Mouse (Mus musculus) intestine, embryonic 16.5 days (tissue): ENCODE data around the gene Rnd1. TPM values are rescaled to one million over a fixed set of nuclear protein-coding genes. Genes with fewer than 3 reads are reported as not detected.

Source experiments
- ATAC-seq: fragments of 200-750 bp; cut with Nextera tagmentation; 2 replicates; pipeline ENCODE4 v1.8.0; 2017; ENCODE audit warnings: moderate TSS enrichment, moderate library complexity
- H3K27ac ChIP-seq: fragments of 300-500 bp; sonication (generic); 2 replicates; pipeline ENCODE4 v1.5.1; 2014; ENCODE audit warnings: mild to moderate bottlenecking, low read length
- H3K27me3 ChIP-seq: fragments of 300-500 bp; sonication (generic); replicated peaks from 2 replicates; pipeline ENCODE4 v1.6.1; 2014; ENCODE audit warnings: low read length, control low read depth, mixed read lengths; ENCODE audit not compliant: control insufficient read depth, insufficient read depth
- H3K36me3 ChIP-seq: fragments of 300-500 bp; sonication (generic); 2 replicates; pipeline ENCODE4 v1.6.1; 2014; ENCODE audit warnings: low read length, control low read depth; ENCODE audit not compliant: control insufficient read depth, insufficient read depth
- H3K4me1 ChIP-seq: fragments of 300-500 bp; sonication (generic); 2 replicates; pipeline ENCODE4 v1.6.1; 2014; ENCODE audit warnings: low read length, control low read depth, mixed read lengths; ENCODE audit not compliant: control insufficient read depth, insufficient read depth
- H3K4me2 ChIP-seq: fragments of 300-500 bp; sonication (generic); 2 replicates; pipeline ENCODE4 v1.6.1; 2014; ENCODE audit warnings: low read depth, low read length, control low read depth
- H3K4me3 ChIP-seq: fragments of 300-500 bp; sonication (generic); 2 replicates; pipeline ENCODE4 v1.5.1; 2014; ENCODE audit warnings: mild to moderate bottlenecking, low read length
- H3K9ac ChIP-seq: fragments of 300-500 bp; sonication (generic); 2 replicates; pipeline ENCODE4 v1.6.1; 2014; ENCODE audit warnings: low read depth, low read length
- H3K9me3 ChIP-seq: fragments of 300-500 bp; sonication (generic); 2 replicates; pipeline ENCODE4 v1.6.1; 2016; ENCODE audit warnings: low read length, control low read depth; ENCODE audit not compliant: control insufficient read depth
- WGBS: fragments of 180-500 bp; shearing (Covaris S2); extraction: QIAGEN DNeasy Blood & Tissue Kit; methylation state at CpG from one replicate; pipeline ENCODE4 v1.1.7; 2014; 5-methylcytosine and 5-hydroxymethylcytosine counted together
- polyA plus RNA-seq: library from polyadenylated mRNA; unstranded; fragments of >200 nt; fragmentation: Nextera tagmentation; extraction: Ambion mirVana; gene quantifications from 2 replicates; pipeline ENCODE4 v1.2.1, GENCODE M21; 2015

The Rnd1 gene
- 0.95 and 1.1 TPM in 2 replicates for polyA plus RNA-seq

DNA sequence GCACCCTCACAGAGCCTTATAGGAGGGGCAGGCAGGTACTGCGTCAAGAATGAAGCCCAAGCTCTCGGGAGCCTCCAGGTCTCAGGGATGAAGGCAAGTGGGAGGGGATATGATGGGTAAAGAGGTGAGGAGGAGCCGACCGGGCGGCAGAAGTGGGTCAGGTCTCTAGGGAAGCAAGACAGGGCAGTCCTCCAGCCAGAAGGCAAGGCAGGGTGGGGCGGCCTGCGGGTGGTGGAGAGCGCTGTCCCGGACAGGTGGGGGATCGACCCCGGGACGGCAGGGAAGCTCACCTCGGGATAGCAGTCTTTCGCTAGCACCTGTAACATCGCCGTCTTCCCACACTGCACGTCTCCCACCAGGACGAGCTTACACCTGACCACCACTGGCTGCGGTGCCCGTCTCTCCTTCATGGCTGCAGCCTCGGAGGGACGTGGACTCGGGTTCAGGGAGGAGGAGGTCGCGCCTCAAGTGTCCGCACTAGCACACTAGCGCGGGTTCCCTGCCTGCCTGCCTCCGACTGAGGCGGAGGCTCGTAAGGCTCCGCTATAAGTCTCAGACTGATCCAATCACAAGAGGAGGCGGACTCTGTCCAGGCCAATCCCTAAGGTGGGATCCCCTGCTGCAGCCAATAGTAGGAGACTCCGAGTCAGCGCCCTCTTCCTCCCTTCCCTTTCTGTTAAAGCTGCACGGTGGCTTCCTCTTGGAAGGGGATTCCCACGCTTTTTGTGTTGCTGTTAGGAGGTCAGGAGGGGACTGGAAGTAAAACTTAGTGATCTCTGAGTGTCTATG is at the start of gene Rnd1:
Rnd1 (minus strand) TSS at position 522 of the 789 bp plus-strand sequence.
- peak within 1 kb of the TSS; percentile 47 for H3K4me3 ChIP-seq
- H3K9me3 ChIP-seq = no peaks in the 10 kb centered on the region
- H3K9ac ChIP-seq = peak within 1 kb of the TSS; percentile 46
- H3K27me3 ChIP-seq = peaks cover 28% of the 10 kb centered on the region
- peak; percentile 99 for ATAC-seq
- peaks cover 13% of the 10 kb centered on the region for H3K4me1 ChIP-seq
- WGBS = 0% methylated on average over 37 of the region's 37 CpGs
- peak within 1 kb of the TSS; percentile 90 for H3K4me2 ChIP-seq
- H3K36me3 ChIP-seq = no peaks in the 10 kb centered on the region
- no peak within 1 kb of the TSS for H3K27ac ChIP-seq

DNA sequence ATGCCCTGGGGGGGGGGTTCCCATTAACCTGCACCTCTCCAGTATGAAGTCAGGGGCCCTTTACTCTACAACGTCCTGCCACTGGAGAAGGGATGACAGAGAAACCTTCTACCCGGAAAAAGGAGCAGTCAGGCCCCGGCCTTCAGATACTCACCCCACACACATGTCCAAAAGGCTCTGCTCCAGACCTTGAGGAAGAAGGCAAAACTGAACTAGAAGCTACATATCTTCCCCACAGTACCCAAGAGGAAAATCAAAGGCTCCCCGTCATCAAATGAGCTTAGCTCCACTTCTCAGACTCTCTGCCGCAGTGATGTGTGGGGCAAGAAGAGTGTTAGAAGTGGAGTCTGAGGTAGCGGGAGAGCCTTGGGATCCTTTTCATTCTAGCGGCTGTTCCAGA is 49.5 kb upstream of the Rnd1 start:
- H3K27ac ChIP-seq = no peak overlapping the region
- H3K9ac ChIP-seq = peak overlapping the region; percentile 78
- H3K36me3 ChIP-seq = no peaks in the 10 kb centered on the region
- H3K4me2 ChIP-seq = peak overlapping the region; percentile 99
- peaks cover 15% of the 10 kb centered on the region; the same call in 1 of the 2 replicates for H3K4me1 ChIP-seq
- H3K27me3 ChIP-seq = no peaks in the 10 kb centered on the region
- no peaks in the 10 kb centered on the region for H3K9me3 ChIP-seq
- WGBS = 48% methylated on average over 7 of the region's 7 CpGs
- ATAC-seq = no peak
- peak overlapping the region; percentile 67 for H3K4me3 ChIP-seq

DNA sequence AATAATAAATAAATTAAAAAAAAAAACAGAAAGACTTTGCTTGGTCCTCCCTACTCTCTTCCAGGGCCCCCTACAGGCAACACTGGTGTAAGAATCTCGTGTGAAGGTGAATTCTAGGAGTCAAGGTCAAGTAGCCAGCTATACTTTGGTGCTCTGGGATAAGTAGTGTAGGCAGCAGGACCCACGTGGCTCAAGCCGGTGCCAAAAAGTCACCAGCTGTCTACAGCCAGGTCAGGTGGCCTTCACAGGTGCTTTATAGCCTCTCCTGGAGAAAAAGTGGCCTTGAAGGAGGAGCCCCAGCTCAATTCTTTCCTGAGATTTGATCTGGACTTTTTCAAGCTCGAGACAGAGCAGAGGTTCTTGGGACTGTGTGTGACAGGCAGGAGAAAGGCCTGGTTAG is 48.8 kb upstream of the Rnd1 start:
- no peak for ATAC-seq
- no peak overlapping the region for H3K4me2 ChIP-seq
- H3K9me3 ChIP-seq = no peaks in the 10 kb centered on the region
- H3K9ac ChIP-seq = no peak overlapping the region
- peaks cover 15% of the 10 kb centered on the region; the same call in 1 of the 2 replicates for H3K4me1 ChIP-seq
- no peak overlapping the region for H3K27ac ChIP-seq
- H3K4me3 ChIP-seq = no peak overlapping the region
- 75% methylated on average over 4 of the region's 4 CpGs for WGBS
- no peaks in the 10 kb centered on the region for H3K36me3 ChIP-seq
- no peaks in the 10 kb centered on the region for H3K27me3 ChIP-seq

DNA sequence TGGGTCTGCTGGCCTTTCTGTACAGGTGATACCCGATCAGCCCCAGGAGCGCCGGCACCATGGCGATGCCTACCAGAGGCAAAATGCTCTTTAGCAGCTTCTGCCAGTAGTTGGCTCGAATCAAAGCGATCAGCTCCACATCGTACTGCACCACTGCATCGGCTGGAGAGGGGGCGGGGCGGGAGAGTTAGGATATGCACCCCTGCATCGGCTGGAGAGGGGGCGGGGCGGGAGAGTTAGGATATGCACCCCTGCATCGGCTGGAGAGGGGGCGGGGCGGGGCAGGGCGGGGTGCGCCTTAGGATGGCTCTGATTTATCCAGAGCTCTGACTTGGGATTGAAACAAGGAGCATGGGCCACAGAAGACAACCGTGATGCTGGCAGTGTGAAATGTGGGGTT is 47.2 kb upstream of the Rnd1 start:
- Histone ChIP-seq H3K9me3 (no peaks in the 10 kb centered on the region), H3K36me3 (no peaks in the 10 kb centered on the region), H3K27me3 (no peaks in the 10 kb centered on the region), H3K4me2 (no peak overlapping the region), H3K27ac (no peak overlapping the region), H3K4me3 (no peak overlapping the region), H3K4me1 (peaks cover 15% of the 10 kb centered on the region; the same call in 1 of the 2 replicates), H3K9ac (no peak overlapping the region)
- ATAC-seq = no peak
- WGBS = 25% methylated on average over 19 of the region's 19 CpGs

DNA sequence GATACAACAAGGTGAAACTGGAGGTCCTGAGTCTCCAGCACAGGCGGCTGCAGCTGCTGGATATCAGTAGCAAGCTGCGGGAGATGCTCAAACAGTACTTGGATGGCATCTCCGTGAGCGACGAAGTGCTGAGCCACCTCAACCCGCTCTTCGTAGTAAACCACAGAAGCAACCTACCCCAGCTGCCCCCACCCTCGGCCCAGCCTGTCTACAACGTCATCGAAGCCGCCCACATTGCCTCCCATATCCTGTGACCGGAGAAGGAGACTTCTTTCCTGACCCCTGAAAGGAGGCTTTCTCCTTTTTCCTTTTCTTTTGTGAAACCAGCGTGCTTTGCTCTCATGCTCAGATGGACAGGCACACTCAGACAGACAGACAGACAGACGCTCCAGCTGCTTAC is 45.6 kb upstream of the Rnd1 start:
- no peak overlapping the region for H3K9ac ChIP-seq
- no peak overlapping the region for H3K4me3 ChIP-seq
- no peaks in the 10 kb centered on the region for H3K9me3 ChIP-seq
- 57% methylated on average over 14 of the region's 14 CpGs for WGBS
- no peaks in the 10 kb centered on the region for H3K27me3 ChIP-seq
- H3K4me1 ChIP-seq = peaks cover 11% of the 10 kb centered on the region; the same call in 1 of the 2 replicates
- no peak for ATAC-seq
- H3K4me2 ChIP-seq = no peak overlapping the region
- H3K36me3 ChIP-seq = no peaks in the 10 kb centered on the region
- H3K27ac ChIP-seq = no peak overlapping the region

DNA sequence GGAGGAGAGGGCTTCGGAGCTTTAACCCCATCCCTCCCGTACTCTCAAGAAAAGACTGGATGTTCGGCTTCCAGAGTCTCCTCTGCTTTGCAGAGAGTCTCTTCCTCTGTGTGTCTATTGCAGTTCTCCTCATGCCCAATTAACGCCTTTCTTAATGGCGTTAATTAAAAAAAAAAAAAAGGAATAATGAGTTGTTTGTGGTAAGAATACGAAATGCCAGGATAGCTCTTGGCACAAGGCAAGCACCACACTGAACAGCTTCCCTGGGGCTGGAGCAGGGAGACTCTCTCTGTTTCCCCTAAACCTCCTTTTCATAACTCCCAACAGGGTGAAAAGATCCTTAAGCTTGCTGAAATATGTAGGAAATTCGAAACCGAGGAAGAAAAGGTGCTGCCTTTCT is 44.9 kb upstream of the Rnd1 start:
- peaks cover 7% of the 10 kb centered on the region; the same call in 1 of the 2 replicates for H3K4me1 ChIP-seq
- H3K9me3 ChIP-seq = no peaks in the 10 kb centered on the region
- ATAC-seq = no peak
- H3K27ac ChIP-seq = no peak overlapping the region
- H3K4me2 ChIP-seq = no peak overlapping the region
- H3K9ac ChIP-seq = no peak overlapping the region
- no peaks in the 10 kb centered on the region for H3K27me3 ChIP-seq
- WGBS = 82% methylated on average over 8 of the region's 8 CpGs
- H3K36me3 ChIP-seq = no peaks in the 10 kb centered on the region
- no peak overlapping the region for H3K4me3 ChIP-seq

DNA sequence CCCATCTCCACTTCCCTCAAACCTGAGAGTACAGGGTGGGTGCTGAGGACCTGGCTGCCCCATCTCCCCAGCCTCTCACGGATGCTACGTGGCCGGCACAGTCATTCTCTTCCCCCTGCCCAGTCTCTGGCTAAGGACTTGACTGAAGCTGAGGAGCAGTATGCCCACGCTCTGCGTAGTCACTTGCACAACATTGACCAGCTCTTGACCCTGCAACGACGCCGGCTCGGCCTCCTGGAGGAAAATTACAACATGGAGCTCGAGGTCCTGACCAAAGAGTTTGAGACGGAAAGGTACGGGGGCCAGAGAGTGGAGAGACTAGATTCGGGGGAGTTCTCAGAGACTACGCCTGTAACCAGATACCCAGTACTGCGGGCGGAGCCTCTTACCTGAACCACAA is 40.0 kb upstream of the Rnd1 start:
- ATAC-seq = no peak
- Histone ChIP-seq H3K4me3 (no peak overlapping the region), H3K27me3 (no peaks in the 10 kb centered on the region), H3K36me3 (no peaks in the 10 kb centered on the region), H3K4me1 (no peaks in the 10 kb centered on the region), H3K9me3 (no peaks in the 10 kb centered on the region), H3K27ac (no peak overlapping the region), H3K9ac (no peak overlapping the region), H3K4me2 (no peak overlapping the region)
- WGBS = 64% methylated on average over 16 of the region's 16 CpGs

DNA sequence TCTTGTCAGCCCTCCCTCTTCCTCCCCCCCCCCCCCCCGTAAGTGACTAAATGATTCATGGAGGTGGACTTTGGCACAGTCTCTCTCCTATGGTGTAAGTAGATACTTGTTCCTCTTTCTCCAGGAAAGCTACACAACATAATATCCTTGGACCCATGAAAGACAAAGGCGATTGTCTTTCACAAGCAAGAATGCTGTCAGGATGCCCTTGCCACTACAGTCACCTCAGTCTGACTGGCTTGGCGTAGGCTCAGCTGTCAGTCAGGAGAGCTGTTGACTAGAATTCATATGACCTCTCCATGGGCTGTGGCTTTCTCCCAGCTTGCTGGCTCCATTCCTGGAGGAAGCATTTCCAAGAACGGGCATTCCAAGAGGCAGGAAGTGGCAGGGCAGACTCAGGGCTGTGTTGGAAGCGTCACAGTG is 37.0 kb upstream of the Rnd1 start:
- no peak overlapping the region for H3K9ac ChIP-seq
- H3K9me3 ChIP-seq = no peaks in the 10 kb centered on the region
- no peaks in the 10 kb centered on the region for H3K36me3 ChIP-seq
- no peaks in the 10 kb centered on the region for H3K4me1 ChIP-seq
- peak; percentile 56; the same call in 1 of the 2 replicates for ATAC-seq
- no peak overlapping the region for H3K4me2 ChIP-seq
- no peak overlapping the region for H3K4me3 ChIP-seq
- no peak overlapping the region for H3K27ac ChIP-seq
- WGBS = 56% methylated on average over 5 of the region's 5 CpGs
- no peaks in the 10 kb centered on the region for H3K27me3 ChIP-seq

DNA sequence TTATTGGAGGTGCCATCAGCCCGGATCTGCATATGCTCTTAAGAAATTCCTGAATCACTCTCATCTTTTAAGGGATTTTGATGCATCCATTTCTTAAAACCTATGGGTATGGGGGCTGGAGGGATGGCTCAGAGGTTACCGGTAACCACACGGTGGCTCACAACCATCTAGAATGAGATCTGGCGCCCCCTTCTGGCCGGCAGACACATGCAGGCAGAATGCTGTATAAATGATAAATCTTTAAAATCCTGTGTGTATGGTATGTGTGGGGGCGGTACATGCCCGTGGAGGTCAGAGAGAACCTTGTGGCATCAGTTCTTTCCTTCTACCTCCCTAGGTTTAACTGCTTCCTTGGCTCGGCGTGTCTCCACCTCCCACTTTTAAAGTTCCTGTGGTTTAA is 33.2 kb upstream of the Rnd1 start:
- no peak overlapping the region for H3K4me3 ChIP-seq
- no peaks in the 10 kb centered on the region for H3K27me3 ChIP-seq
- H3K27ac ChIP-seq = no peak overlapping the region
- 12% methylated on average over 9 of the region's 9 CpGs for WGBS
- no peak overlapping the region for H3K4me2 ChIP-seq
- no peaks in the 10 kb centered on the region for H3K9me3 ChIP-seq
- no peaks in the 10 kb centered on the region for H3K4me1 ChIP-seq
- no peak overlapping the region for H3K9ac ChIP-seq
- no peaks in the 10 kb centered on the region for H3K36me3 ChIP-seq
- ATAC-seq = no peak
